Mouse (Mus musculus) left cerebral cortex, adult 11 months (tissue): ENCODE measurements around the gene Nrp1.

Experiments
- DNase-seq: peaks from one replicate; pipeline ENCODE4 v3.0.0; 2022; ENCODE audit warnings: low spot score

Nrp1 gene

DNA sequence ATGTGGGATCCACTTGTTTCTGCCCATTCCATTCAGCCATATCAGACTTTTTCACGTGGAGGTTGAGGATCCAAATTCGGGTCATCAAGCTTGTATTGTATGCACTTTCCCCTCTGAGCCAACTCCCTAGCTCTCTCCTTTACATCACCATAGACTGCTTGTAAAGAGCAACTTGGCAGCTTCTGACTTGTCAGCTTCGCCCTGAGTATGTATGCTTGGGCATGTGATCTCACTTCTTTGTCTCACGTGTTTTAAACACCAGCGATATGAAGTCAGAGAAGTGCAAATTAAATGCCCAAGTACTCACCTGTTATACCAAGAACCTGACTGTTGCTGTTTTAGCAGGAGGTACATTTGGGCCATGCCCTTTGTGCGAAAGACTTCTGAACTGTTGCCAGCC, 12.6 kb downstream of the Nrp1 start:
- DNase-seq = no peak

DNA sequence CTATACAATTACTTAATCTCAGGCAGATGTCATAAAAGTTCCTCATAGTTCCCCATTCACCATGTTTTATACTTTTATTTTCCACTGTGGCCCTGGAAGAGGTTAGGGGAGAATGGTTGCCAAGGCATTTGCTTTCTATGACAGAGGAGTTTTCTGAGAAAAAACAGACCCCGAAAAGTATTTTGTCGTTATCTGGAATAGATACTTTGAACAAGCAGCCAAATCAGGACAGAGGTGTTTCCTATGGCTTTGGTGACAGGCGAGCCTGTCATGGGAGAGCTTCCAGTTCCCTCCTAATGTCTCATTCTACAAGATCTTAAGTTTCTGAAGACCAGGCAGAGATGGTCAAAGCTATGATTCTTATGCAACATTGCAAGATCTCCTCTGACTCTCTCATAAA, 13.4 kb downstream of the Nrp1 start:
- DNase-seq = no peak

GRCm38 (mm10) chr8:128372724-128373123, 14.3 kb downstream of the Nrp1 start:
- DNase-seq = no peak

- no peak for DNase-seq
Observed at GRCm38 (mm10) chr8:128373418-128373817, 15.0 kb downstream of the Nrp1 start.

DNA sequence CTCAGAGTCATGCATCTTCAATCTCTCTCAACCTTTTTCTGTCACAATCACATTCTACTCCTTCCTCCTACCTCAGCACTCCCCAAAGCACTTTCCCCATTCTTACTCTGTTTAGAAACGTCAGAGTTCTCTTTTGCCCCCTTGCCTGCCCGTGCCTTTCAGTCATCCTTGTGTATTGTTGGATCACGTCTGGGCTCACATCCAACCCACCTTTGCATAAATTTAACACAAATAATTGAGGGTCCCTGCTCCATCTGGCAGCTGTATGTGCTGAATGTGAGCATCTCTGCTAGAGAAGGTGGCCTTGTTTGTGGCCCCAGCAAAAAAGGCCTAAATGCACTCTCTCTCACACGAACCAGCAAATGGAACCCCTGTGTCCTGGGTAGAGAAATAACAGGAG, 16.9 kb downstream of the Nrp1 start:
- DNase-seq = no peak

DNA sequence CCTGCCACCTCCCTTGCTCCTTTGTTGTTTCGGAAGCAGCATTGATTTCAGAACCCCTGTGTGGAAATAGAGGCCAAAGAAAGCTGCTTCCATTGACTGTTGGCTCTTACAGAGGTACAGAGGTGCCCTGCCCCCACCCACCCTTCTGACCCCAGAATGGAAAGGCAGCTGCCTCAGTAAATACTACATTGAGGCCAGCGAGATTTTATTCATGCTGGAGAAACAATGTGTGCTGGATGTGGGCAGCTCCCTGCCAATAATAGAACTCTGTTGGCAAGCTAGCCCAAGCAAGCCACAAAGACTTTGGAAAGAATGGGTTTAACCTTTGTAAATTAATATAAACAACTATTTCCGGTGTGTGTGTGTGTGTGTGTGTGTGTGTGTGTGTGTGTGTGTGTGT, 24.8 kb downstream of the Nrp1 start:
- DNase-seq = no peak

DNA sequence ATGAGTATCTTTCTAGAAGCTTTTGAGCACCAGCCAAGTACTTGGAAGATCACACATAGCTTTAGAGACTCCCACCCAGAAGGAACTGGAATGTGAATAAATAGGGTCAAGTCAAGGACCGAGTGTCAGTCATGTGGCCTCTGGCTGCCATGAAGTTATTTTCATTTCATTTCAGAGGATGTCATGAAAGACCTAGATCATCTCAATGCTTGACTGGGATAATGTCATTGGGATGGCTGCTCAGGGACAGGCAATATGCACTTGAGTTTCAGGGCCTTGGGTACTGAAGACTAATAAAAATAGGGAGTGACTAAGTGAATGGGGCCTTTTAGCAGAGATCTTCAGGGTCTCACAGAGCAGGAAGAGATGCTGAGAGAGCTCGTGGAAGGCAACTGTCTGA, 26.0 kb downstream of the Nrp1 start:
- DNase-seq = no peak

DNA sequence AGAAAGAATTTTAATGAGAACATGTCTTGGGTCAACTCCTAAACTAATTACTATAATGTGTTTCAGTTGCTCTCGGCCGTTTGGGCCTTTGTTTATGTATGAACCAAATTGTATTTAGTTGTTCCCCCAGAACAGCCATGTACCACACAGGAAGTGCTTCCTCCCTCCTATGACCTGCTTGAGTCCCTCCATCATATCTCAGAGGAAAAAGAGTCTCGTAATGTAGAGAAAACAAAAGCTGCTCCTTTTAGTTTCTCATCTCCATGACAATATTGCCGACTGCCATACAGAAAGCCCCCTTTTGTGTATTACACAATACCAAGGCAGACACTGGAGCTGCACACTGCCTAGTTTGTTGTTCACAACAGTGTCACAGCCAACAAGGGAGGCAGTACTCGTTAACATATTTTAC, 26.5 kb downstream of the Nrp1 start:
- DNase-seq = no peak

DNA sequence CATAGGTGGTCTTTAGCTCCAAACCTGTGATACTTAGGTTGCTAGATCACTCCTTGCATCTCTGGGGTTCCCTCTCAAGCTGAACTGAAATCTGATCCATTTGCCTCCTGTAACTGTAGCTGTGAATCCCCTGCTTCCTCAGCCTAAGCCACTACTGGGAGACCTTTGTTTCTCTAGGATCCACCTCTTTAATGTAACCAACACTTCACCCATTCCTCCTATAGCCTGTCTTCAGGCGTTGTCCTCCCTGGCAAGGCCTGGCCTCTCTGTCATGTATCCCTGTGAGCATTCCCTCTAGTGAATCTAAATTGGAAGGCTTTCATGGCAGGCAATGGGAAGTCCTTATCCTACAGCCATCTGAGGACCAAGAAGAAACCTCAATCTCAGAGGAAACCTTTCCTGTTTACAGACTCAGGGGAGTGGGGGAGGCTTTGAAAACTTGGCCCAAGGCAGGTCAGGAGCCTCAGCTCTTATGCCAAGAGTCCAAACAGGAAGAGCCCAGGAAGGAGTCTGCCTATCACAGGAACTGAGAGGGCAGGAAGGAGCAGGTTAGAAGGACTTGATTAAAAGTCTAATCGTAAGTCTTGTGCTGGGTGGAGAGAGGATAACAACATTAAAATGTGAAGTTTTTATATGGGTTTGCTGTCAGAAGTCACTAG, 28.7 kb downstream of the Nrp1 start:
- no peak for DNase-seq

- no peak for DNase-seq
Observed at GRCm38 (mm10) chr8:128390759-128391158, 32.4 kb downstream of the Nrp1 start.

- no peak for DNase-seq
Observed at GRCm38 (mm10) chr8:128391182-128391760, 32.9 kb downstream of the Nrp1 start.

GRCm38 (mm10) chr8:128394671-128395193, 36.3 kb downstream of the Nrp1 start:
- DNase-seq = no peak

DNA sequence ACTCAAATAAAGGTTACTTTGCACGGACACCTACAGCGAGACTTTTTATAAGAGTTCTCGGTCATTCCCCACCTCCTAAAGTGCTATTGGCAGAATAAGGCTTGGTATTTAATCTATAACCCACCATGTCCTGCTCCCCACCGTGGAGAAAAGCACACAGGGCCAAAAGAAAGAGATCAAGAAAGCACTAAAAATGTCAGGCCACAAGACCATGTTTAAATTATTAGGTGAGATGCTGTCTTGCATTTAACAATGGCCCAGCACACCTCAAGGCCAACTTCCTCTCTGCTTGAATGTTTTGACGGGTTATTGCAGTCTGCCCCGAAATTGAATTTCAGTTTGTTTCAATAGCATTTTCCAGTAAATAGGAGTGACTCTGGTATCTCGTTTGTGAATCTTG, 38.6 kb downstream of the Nrp1 start:
- no peak for DNase-seq

- no peak for DNase-seq
Observed at GRCm38 (mm10) chr8:128397441-128397840, 39.0 kb downstream of the Nrp1 start.

DNA sequence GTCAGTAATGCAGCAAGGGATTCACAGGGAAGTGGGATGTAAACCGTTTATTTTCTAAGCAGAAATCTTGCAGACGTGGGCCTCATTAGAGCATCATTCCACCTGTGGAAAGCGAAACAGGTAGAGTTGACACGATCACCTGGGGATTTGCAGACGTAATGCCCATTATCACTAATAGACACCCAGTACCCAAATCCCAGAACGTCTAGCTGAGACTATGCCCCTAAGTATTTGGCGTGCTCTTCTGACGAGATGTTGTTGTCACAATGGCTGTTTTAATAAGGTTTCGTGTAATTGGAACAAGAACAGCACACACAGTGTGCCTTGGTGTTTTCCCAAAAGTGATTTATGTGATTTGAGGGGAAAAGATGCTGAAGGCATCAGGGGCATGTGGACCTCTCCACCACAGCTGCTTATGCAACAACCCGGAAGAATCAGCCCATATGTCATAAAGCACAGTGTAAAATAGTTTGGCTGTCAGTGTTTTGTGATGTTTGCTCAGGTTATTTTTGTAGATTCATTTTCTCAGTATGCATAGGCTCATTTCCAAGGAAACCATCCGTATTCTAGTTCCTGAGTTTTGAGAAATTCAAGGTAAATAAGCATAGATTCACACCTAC, 40.2 kb downstream of the Nrp1 start:
- DNase-seq = no peak

GRCm38 (mm10) chr8:128400286-128400685, 41.9 kb downstream of the Nrp1 start:
- no peak for DNase-seq

- DNase-seq = no peak
Observed at GRCm38 (mm10) chr8:128404876-128405275, 46.5 kb downstream of the Nrp1 start.

GRCm38 (mm10) chr8:128413381-128413780, 55.0 kb downstream of the Nrp1 start:
- DNase-seq = no peak

- DNase-seq = peak; percentile 16
Observed at GRCm38 (mm10) chr8:128415730-128416684, 57.6 kb downstream of the Nrp1 start.

GRCm38 (mm10) chr8:128416896-128417295, 58.5 kb downstream of the Nrp1 start:
- DNase-seq = no peak

GRCm38 (mm10) chr8:128417956-128418796, 59.8 kb downstream of the Nrp1 start:
- no peak for DNase-seq
